Mouse (Mus musculus) c-Kit-positive CD71-negative TER-119-negative erythroid progenitor cells, embryonic 14.5 days (primary cell): ENCODE data around the gene Lix1l.
A peak's percentile ranks its signal among the peaks of the same experiment; 100 is the strongest.
"Not testable (repeated sequence)": the region's sequence is repeated elsewhere in the genome, so short reads cannot be mapped to it uniquely, and the experiment has no call there.

Experiments
- DNase-seq: peaks from one replicate; pipeline ENCODE4 v3.0.0-alpha.2; 2013; ENCODE audit warnings: low read depth

The Lix1l gene

DNA sequence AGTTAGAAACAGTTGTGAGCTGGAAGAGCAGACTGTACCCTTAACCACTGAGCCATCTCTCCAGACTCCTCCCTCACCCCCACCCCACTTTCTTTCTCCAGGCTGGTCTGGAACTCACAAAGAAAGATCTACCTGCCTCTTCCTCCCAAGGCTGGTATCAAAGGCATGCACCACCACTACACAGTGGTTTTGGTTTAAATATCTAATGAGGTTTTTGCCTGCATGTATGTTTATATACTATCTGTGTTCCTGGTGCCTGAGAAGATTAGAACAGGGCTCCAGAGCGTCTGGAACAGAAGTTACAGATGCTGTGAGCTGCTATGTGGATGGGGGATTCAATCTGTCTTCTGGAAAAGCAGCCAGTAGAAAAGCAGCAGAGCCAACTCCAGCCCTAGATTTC is 33.1 kb downstream of the Lix1l start:
- no peak for DNase-seq

- peak; percentile 73 for DNase-seq
Measured at GRCm38 (mm10) chr3:96634928-96635879, 34.3 kb downstream of the Lix1l start, which contains the start of the genes Pex11b and Gm42957. TSS of gene Pex11b (plus strand) at chr3:96635376. TSS of gene Gm42957 (plus strand) at chr3:96635474.

GRCm38 (mm10) chr3:96635906-96636305 is 35.0 kb downstream of the Lix1l start:
- DNase-seq: peak; percentile 10

GRCm38 (mm10) chr3:96636448-96636847 is 35.5 kb downstream of the Lix1l start:
- no peak for DNase-seq

- peak; percentile 58 for DNase-seq
Measured at GRCm38 (mm10) chr3:96639219-96639618, 38.3 kb downstream of the Lix1l start.

- no peak for DNase-seq
Measured at GRCm38 (mm10) chr3:96645018-96645649, 44.2 kb downstream of the Lix1l start, which contains the start of gene Itga10. TSS of gene Itga10 (plus strand) at chr3:96645584.

DNA sequence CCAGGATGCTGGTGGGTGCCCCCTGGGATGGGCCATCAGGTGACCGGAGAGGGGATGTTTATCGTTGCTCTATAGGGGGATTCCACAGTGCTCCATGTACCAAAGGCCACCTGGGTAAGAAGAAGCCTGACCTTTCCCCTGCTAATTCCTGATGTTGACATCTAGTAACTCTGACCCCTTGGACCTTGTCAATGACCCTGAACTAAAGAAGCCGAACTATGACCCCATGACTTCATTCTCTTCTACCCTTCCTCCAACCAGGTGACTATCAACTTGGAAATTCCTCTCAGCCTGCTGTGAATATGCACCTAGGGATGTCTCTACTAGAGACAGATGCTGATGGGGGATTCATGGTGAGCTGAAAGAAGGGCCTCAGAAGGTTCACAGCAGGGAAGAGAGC is 46.4 kb downstream of the Lix1l start:
- DNase-seq: no peak

DNA sequence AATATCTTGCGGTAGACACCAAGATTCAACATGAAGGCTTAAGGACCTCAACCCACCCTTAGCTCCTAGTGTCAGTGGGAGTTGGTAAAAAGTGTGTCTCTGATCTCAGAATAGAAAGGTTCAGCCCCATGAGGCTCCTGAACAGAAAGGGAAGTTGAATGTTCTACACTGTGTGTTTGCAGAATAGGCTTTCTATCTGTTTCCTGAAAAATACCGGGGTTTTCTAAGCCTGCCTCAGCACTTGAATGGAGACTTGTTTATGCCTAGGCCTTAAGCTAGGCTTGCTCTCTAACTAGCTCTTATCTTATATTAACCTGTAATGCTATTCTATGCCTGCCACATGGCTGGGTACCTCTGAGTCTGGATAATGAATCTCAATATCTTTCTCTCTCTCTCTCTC is 60.0 kb downstream of the Lix1l start:
- DNase-seq: no peak

DNA sequence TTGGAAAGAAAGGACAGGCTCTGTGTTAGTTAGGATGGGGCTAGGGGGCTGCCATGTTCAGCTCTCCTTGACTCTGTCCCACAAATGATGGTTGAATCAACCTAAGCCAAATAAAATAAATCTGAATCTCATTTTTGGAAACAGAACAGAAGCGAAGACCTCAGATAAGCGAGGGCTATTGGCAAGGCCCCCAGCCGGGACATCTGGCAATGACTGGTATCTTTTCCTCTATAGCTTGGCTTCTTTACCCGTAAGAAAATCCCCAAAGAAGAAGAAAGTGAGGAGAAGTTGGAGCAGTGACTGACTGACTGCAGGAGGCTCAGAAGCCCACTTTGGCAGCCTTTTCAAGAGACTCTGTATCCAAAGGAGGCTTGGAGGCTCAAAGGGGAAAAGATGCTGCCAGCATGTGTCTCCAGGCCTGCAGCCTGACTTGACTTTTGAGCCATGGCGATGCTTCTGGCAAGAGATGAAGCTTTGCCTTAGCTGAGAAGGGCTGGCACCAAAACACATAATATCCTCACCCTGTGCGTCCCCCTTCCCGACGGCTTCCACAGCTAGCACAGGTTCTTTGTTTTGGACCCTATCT is 61.9 kb downstream of the Lix1l start:
- DNase-seq: no peak

DNA sequence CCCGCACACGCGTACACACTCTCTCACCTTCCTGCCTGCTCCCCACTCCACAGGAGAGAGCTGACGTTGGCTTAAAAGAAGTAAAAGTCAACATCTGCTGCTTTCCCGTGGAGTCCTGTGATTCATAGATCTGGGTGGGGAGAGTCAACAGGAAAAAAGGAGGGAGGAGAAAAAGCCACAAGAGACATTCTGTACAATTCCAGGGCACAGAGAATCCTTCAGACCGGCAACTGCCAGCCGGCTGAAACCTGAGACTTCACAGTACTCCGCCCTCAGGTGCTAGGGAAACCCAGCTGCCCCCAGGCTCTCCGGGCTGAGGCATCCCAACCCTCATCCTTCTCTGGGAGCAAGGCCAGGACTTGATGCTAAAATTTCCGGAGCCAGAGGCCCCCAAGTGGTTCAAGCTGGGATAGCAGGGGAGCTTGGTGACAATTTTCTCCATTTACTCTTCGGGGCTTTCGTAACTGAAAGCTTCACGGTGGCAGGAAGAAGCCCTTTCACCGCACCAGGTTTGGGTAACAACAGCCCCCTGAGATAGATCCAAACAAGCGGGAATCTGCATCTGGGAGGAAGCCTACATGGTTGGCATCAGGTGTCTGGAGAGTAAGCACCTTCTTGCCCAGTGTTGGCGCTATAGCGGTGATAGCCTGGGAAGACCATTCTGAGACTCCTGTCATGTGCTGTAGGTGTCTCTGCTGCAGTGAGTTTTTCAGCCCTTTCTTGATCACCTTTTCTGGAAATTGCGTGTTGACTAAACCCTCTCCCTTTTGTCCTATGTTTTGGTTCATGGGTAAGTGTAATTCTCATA is 62.7 kb downstream of the Lix1l start:
- peak; percentile 74 for DNase-seq

DNA sequence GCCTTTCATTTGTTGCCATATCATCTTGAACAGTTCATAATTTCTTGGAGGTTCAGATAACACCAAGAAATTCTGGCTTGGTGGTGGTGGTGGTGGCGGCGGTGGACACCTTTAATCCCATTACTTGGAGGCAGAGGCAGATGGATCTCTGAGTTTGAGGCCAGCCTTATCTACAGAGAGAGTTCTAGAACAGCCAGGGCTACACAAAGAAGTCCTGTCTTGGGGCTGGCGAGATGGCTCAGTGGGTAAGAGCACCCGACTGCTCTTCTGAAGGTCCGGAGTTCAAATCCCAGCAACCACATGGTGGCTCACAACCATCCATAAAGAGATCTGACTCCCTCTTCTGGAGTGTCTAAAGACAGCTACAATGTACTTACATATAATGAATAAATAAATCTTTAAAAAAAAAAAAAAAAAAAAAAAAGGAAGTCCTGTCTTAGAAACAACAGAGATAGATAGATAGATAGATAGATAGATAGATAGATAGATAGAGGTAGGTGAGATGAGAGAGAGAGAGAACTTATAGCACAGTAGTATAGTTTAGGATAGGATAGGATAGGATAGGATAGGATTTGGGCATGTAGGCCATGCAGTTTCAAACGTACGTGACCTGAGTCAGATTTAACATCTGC is 64.9 kb downstream of the Lix1l start:
- DNase-seq: not testable (repeated sequence)

- DNase-seq: no peak
Measured at GRCm38 (mm10) chr3:96666916-96667315, 66.0 kb downstream of the Lix1l start.

GRCm38 (mm10) chr3:96667316-96667715 is 66.4 kb downstream of the Lix1l start:
- DNase-seq: no peak

- DNase-seq: no peak
Measured at GRCm38 (mm10) chr3:96668424-96669067, 67.6 kb downstream of the Lix1l start.

DNA sequence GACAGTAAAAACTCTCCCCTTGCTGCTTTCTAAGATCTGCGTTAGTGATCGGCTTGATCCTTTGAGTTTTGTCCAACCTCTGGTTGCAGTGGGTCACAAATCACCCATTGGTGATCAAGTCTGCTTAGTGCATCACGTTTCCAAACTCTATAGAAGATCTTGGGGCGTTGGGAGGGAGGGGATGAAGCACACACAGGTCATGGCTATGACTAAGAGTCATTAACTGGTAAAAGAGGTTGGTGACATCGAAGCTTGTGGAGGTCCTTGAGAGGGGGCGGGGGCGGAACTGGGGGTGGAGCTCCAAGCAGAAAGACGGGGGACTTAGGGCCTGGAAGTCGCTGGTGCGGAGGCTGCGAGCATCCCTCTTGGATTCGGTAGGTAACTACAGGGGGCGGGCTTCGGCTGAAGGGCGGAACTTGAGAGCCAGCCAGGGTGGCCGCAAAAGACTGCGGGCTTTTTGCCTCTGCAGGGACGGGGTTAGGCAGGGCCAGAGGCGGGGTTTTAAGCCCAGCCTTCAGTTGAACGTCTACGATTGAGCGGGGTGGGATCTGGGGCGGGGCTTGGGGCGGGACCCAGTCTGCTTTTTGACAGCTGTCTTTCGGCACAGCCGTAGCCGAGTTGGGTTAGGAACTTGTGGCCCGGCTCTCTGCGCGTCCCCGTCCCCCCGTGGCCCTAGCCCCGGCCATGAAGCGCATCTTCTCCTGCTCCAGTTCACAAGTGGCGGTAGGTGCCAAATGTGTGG is 68.9 kb downstream of the Lix1l start, which contains the start of gene Ankrd35:
Ankrd35 (plus strand) TSS at position 405 of the 742 bp plus-strand sequence.
- peak; percentile 76 for DNase-seq

GRCm38 (mm10) chr3:96671519-96671918 is 70.6 kb downstream of the Lix1l start:
- DNase-seq: no peak

GRCm38 (mm10) chr3:96673514-96673913 is 72.6 kb downstream of the Lix1l start:
- DNase-seq: no peak

- DNase-seq: no peak
Measured at GRCm38 (mm10) chr3:96674442-96674841, 73.5 kb downstream of the Lix1l start.

- DNase-seq: no peak
Measured at GRCm38 (mm10) chr3:96675171-96675570, 74.2 kb downstream of the Lix1l start.

GRCm38 (mm10) chr3:96675690-96676089 is 74.7 kb downstream of the Lix1l start:
- DNase-seq: no peak
